Mouse (Mus musculus) forebrain, embryonic 13.5 days (tissue): ENCODE measurements around the gene Vmn1r137. TPM values are rescaled to one million over a fixed set of nuclear protein-coding genes. Genes with fewer than 3 reads are reported as not detected.
"Not testable (repeated sequence)": the region's sequence is repeated elsewhere in the genome, so short reads cannot be mapped to it uniquely, and the experiment has no call there.

Experiments
- ATAC-seq: fragments of 200-750 bp; cut with Nextera tagmentation; 2 replicates; pipeline ENCODE4 v1.8.0; 2017
- H3K27ac ChIP-seq: fragments of 300-500 bp; sonication (generic); 2 replicates; pipeline ENCODE4 v1.5.1; 2015; ENCODE audit warnings: inconsistent platforms, mild to moderate bottlenecking, moderate library complexity
- H3K27me3 ChIP-seq: fragments of 300-500 bp; sonication (generic); 2 replicates; pipeline ENCODE4 v1.6.1; 2015; ENCODE audit warnings: mild to moderate bottlenecking, inconsistent platforms
- H3K36me3 ChIP-seq: fragments of 300-500 bp; sonication (generic); 2 replicates; pipeline ENCODE4 v1.6.1; 2015; ENCODE audit warnings: mild to moderate bottlenecking, inconsistent platforms; ENCODE audit not compliant: poor library complexity, severe bottlenecking
- H3K4me1 ChIP-seq: fragments of 300-500 bp; sonication (generic); 2 replicates; pipeline ENCODE4 v1.6.1; 2015; ENCODE audit warnings: inconsistent platforms
- H3K4me2 ChIP-seq: fragments of 300-500 bp; sonication (generic); 2 replicates; pipeline ENCODE4 v1.6.1; 2015; ENCODE audit warnings: inconsistent platforms, mild to moderate bottlenecking, moderate library complexity
- H3K4me3 ChIP-seq: fragments of 300-500 bp; sonication (generic); 2 replicates; pipeline ENCODE4 v1.5.1; 2015; ENCODE audit warnings: mild to moderate bottlenecking, inconsistent platforms
- H3K9ac ChIP-seq: fragments of 300-500 bp; sonication (generic); 2 replicates; pipeline ENCODE4 v1.6.1; 2015; ENCODE audit warnings: mild to moderate bottlenecking, inconsistent platforms
- H3K9me3 ChIP-seq: fragments of 300-500 bp; sonication (generic); replicated peaks from 2 replicates; pipeline ENCODE4 v1.6.1; 2016; ENCODE audit warnings: inconsistent platforms
- WGBS: fragments of 180-500 bp; shearing (Covaris S2); methylation state at CpG from one replicate; pipeline ENCODE4 v1.1.7; 2015; 5-methylcytosine and 5-hydroxymethylcytosine counted together
- polyA plus RNA-seq: library from polyadenylated mRNA; unstranded; fragments of >200 nt; fragmentation: Nextera tagmentation; extraction: Ambion mirVana; gene quantifications from 2 replicates; pipeline ENCODE4 v1.2.1, GENCODE M21; 2015

Gene Vmn1r137
- polyA plus RNA-seq = not detected in 2 replicates

DNA sequence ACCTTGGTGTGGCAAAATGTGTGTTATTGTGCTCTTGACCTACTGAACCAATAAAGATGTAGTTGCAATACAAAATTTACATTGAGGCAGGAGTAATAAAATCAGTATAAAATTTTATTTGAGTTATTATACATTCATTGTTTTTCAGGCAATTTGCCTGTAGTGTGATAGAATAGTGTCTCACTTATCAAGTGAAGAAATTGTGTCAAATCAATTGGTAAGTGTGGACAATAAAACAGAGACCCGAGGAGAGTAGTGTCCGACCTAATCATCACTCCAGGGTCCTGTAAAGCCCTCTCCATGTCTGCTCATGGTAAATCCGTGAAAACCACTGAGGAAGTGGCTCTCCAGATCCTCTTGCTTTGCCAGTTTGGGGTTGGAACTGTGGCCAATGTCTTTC lies at the start of gene Vmn1r137:
Gene Vmn1r137 (plus strand): TSS at position 301 of the 400 bp plus-strand sequence.
- H3K4me1 ChIP-seq, ATAC-seq, H3K27ac ChIP-seq, H3K9ac ChIP-seq, H3K4me2 ChIP-seq, H3K9me3 ChIP-seq, H3K36me3 ChIP-seq, H3K27me3 ChIP-seq, H3K4me3 ChIP-seq: not testable (repeated sequence)
- no CpG with 5 or more reads among the region's 3 CpGs for WGBS

GRCm38 (mm10) chr7:22028797-22029196 lies 34.4 kb downstream of the Vmn1r137 start, which contains the start of gene Vmn1r138:
Gene Vmn1r138, minus strand, starts transcription at chr7:22028897.
- WGBS = no CpG with 5 or more reads among the region's 2 CpGs
- not testable (repeated sequence) for H3K9me3 ChIP-seq, H3K4me3 ChIP-seq, H3K9ac ChIP-seq, ATAC-seq, H3K36me3 ChIP-seq, H3K4me1 ChIP-seq, H3K27me3 ChIP-seq, H3K27ac ChIP-seq, H3K4me2 ChIP-seq

Other genes starting within 250 kb of the Vmn1r137 start
- gene Gm4175, start 233.1 kb upstream of the Vmn1r137 start, polyA plus RNA-seq = not detected in 2 replicates
- gene Gm4177, start 197.9 kb upstream of the Vmn1r137 start, polyA plus RNA-seq = not detected in 2 replicates
- gene Vmn1r135, start 162.2 kb upstream of the Vmn1r137 start, polyA plus RNA-seq = not detected in 2 replicates
- not detected in 2 replicates for gene Gm5725, start 150.3 kb upstream of the Vmn1r137 start, polyA plus RNA-seq
- gene Gm5891, start 73.3 kb upstream of the Vmn1r137 start, polyA plus RNA-seq = not detected in 2 replicates
- not detected in 2 replicates for gene Vmn1r138, start 34.3 kb downstream of the Vmn1r137 start, polyA plus RNA-seq
- not detected in 2 replicates for gene Gm6176, start 61.7 kb downstream of the Vmn1r137 start, polyA plus RNA-seq
- not detected in 2 replicates for gene Vmn1r139, start 74.5 kb downstream of the Vmn1r137 start, polyA plus RNA-seq
- not detected in 2 replicates for gene Gm16451, start 123.7 kb downstream of the Vmn1r137 start, polyA plus RNA-seq
- not detected in 2 replicates for gene Gm10666, start 140.2 kb downstream of the Vmn1r137 start, polyA plus RNA-seq
- gene Vmn1r142, start 169.4 kb downstream of the Vmn1r137 start, polyA plus RNA-seq = not detected in 2 replicates
- gene Vmn1r143, start 194.8 kb downstream of the Vmn1r137 start, polyA plus RNA-seq = not detected in 2 replicates
- gene Gm8653, start 206.7 kb downstream of the Vmn1r137 start, polyA plus RNA-seq = not detected in 2 replicates
- not detected in 2 replicates for gene Gm8453, start 234.9 kb downstream of the Vmn1r137 start, polyA plus RNA-seq